Mouse (Mus musculus): ENCODE measurements at regions not wholly inside any gene's neighbourhood (a gene's known extent, or its start where the extent isn't known, plus 50 kb on each side); places are given as distances from the start of the nearest gene placed in this dataset.

DNA sequence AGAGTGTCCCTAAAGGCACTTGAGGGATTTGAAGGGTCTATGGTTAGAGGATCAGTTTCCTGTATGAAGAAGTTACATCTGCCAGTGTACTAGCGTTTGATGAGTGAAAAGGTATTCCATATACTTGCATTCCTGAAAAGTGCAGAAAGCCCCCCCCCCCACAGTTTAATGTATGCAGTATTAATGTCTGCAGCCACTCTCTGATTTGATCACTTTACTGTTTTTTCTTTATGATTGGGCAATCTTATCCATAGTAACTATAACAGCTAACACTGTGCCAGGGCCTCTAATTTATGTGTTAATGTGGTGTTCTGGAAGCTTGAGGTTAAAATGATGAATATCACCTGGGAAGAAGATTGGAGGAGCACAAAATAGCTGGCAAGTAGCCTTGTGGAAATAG lies 715.6 kb upstream of the Acvr2a start:
- TF ChIP-seq CTCF (IDR thresholded peaks at IDR 0.05) (no peak), EP300 (IDR thresholded peaks at IDR 0.05) (no peak)

Measured in lung, postnatal 0 days (tissue).